Mouse (Mus musculus): ENCODE data around the gene Serinc5.

Serinc5 gene

GRCm38 (mm10) chr13:92703241-92704027, 92.5 kb downstream of the Serinc5 start:
- peak in 1 of 2 experiments; percentile 24 for DNase-seq (ENCODE audit: inconsistent age in 2 of 2, low spot score in 1 of 2)

GRCm38 (mm10) chr13:92704189-92704588, 93.3 kb downstream of the Serinc5 start:
- DNase-seq (ENCODE audit: inconsistent age in 2 of 2, low spot score in 1 of 2): peak; percentile 40 to 66

- no peak for DNase-seq (ENCODE audit: inconsistent age in 2 of 2, low spot score in 1 of 2)
Measured at GRCm38 (mm10) chr13:92705016-92705535, 94.2 kb downstream of the Serinc5 start.

- DNase-seq (ENCODE audit: inconsistent age in 2 of 2, low spot score in 1 of 2): no peak
Measured at GRCm38 (mm10) chr13:92706342-92707061, 95.6 kb downstream of the Serinc5 start.

GRCm38 (mm10) chr13:92707941-92708340, 97.0 kb downstream of the Serinc5 start:
- no peak for DNase-seq (ENCODE audit: inconsistent age in 2 of 2, low spot score in 1 of 2)

- no peak for DNase-seq (ENCODE audit: inconsistent age in 2 of 2, low spot score in 1 of 2)
Measured at GRCm38 (mm10) chr13:92708466-92708865, 97.6 kb downstream of the Serinc5 start.

- DNase-seq (ENCODE audit: inconsistent age in 2 of 2, low spot score in 1 of 2): no peak
Measured at GRCm38 (mm10) chr13:92709535-92709934, 98.6 kb downstream of the Serinc5 start.

GRCm38 (mm10) chr13:92710361-92710760, 99.5 kb downstream of the Serinc5 start:
- no peak for DNase-seq (ENCODE audit: inconsistent age in 2 of 2, low spot score in 1 of 2)

GRCm38 (mm10) chr13:92711821-92712220, 100.9 kb downstream of the Serinc5 start:
- DNase-seq (ENCODE audit: inconsistent age in 2 of 2, low spot score in 1 of 2): no peak

GRCm38 (mm10) chr13:92712619-92713018, 101.7 kb downstream of the Serinc5 start:
- DNase-seq (ENCODE audit: inconsistent age in 2 of 2, low spot score in 1 of 2): no peak

- no peak for DNase-seq (ENCODE audit: inconsistent age in 2 of 2, low spot score in 1 of 2)
Measured at GRCm38 (mm10) chr13:92717851-92718665, 107.2 kb downstream of the Serinc5 start.

GRCm38 (mm10) chr13:92721006-92721405, 110.1 kb downstream of the Serinc5 start:
- no peak for DNase-seq (ENCODE audit: inconsistent age in 2 of 2, low spot score in 1 of 2)

GRCm38 (mm10) chr13:92722389-92722788, 111.5 kb downstream of the Serinc5 start:
- no peak for DNase-seq (ENCODE audit: inconsistent age in 2 of 2, low spot score in 1 of 2)

- DNase-seq (ENCODE audit: inconsistent age in 2 of 2, low spot score in 1 of 2): no peak
Measured at GRCm38 (mm10) chr13:92729811-92730210, 118.9 kb downstream of the Serinc5 start.

- DNase-seq (ENCODE audit: inconsistent age in 2 of 2, low spot score in 1 of 2): no peak
Measured at GRCm38 (mm10) chr13:92731811-92732210, 120.9 kb downstream of the Serinc5 start.

GRCm38 (mm10) chr13:92732836-92733235, 121.9 kb downstream of the Serinc5 start:
- no peak for DNase-seq (ENCODE audit: inconsistent age in 2 of 2, low spot score in 1 of 2)

GRCm38 (mm10) chr13:92733252-92733651, 122.4 kb downstream of the Serinc5 start:
- peak; percentile 61 to 81 for DNase-seq (ENCODE audit: inconsistent age in 2 of 2, low spot score in 1 of 2)

GRCm38 (mm10) chr13:92733741-92734140, 122.8 kb downstream of the Serinc5 start:
- DNase-seq (ENCODE audit: inconsistent age in 2 of 2, low spot score in 1 of 2): no peak

GRCm38 (mm10) chr13:92735693-92736092, 124.8 kb downstream of the Serinc5 start:
- no peak for DNase-seq (ENCODE audit: inconsistent age in 2 of 2, low spot score in 1 of 2)

- DNase-seq (ENCODE audit: inconsistent age in 2 of 2, low spot score in 1 of 2): peak; percentile 45 to 63
Measured at GRCm38 (mm10) chr13:92736516-92737300, 125.8 kb downstream of the Serinc5 start.

Measured in adrenal gland, adult (tissue).